Mouse (Mus musculus): ENCODE data around the gene Ppme1. TPM values are rescaled to one million over a fixed set of nuclear protein-coding genes. Genes with fewer than 3 reads are reported as not detected.
A peak's percentile ranks its signal among the peaks of the same experiment; 100 is the strongest.

Ppme1 gene
- total RNA-seq, 2 experiments from 2014 or later, result 11.5 to 29.1 TPM

DNA sequence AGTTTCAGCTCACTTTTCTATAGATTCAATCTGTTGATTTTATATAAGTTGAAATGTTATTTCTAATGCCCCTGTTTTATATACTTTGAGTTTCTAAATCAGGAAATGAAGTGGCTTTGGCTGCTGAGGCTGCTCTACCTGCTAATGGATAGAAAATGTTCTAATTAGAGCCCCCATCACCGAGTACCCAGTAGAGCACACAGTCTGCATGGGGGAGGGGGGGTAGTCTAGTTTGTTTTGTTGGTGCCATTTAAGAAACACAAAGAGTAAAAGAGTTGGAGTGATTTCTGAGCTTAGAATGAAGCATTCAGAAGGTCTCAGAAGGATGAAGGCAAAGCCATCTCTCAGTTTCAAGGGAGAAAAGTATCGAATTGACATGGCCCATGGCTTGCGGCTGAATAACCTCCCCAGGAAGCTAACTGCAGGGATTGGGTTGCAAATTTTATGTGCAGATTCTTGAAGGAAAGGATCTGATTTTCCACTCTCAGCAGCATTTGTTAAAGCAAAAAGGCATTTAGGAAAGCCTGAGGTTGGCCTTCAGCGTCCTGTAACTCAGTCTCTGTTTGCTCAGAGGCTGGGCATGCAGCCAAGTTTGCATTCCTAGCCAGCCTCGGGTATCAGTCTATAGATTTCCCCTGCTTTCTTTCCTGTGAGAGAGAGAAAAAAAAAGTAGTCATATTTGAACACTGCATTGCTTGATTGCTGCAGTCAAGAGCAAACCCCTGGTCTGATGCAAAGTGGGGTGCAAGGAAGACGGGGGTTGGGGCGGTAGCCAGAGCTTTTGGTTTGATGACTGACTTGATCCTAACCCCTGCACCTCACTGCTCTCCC, 84.1 kb downstream of the Ppme1 start:
- no peak for ATAC-seq (replicated peaks; ENCODE audit: low FRiP score, poor library complexity, severe bottlenecking)

DNA sequence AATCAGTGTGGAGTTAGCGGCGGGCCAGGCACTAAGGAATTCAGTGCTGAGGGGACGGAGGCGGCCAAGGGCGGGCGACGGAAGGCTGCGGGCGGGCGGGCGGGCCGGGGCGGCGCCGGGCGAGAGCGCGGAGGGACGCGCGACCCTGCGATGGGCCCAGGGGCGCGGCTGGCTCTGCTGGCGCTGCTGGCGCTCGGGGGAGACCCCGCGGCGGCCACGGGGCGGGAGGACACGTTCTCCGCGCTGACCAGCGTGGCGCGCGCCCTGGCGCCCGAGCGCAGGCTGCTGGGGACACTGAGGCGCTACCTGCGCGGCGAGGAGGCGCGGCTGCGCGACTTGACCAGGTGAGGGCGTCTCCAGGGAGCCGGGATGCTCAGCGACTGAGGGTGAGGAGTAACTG, 86.7 kb downstream of the Ppme1 start, which contains the start of gene P4ha3:
Gene P4ha3, plus strand, starts transcription at position 138 of the 400 bp plus-strand sequence.
- ATAC-seq (replicated peaks; ENCODE audit: low FRiP score, poor library complexity, severe bottlenecking), result no peak

DNA sequence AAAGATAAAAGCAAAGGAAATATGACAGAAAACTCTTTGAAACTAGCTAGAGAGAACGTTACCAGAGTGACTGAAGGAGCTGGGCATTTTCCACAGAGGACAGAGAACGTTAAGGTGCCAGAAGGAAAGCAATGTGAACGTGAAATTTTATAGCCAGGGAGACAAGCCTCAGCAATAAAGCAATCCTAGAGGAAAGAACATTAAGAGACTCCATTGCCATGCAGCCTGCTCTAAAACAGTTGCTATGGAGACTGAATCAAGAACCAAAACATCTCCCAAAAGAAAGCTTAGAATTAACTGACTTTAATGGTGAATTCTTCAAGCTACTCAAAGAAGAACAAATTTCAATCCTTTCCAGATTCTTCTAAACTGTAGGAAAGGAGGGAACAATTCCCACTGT, 88.8 kb downstream of the Ppme1 start:
- no peak for ATAC-seq (replicated peaks; ENCODE audit: low FRiP score, poor library complexity, severe bottlenecking)

DNA sequence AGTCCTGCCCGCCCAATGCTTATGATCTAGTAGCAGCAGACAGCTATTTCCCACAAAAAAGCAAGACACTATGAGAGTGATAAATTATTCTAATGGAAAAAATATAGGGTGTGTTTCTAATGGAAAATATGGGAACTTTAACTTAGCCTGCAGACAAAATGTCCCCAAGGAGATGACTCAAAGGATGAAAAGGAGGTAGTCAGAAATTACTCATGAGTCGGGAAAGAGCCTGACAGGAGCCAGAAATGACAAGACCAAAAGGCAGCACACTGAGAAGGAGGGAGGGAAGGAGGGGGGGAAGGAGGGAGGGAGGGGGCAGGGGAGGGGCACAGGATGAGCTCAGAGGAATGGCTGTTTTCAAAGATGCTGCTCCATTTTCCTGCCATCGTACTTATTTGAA, 90.5 kb downstream of the Ppme1 start:
- no peak for ATAC-seq (replicated peaks; ENCODE audit: low FRiP score, poor library complexity, severe bottlenecking)

DNA sequence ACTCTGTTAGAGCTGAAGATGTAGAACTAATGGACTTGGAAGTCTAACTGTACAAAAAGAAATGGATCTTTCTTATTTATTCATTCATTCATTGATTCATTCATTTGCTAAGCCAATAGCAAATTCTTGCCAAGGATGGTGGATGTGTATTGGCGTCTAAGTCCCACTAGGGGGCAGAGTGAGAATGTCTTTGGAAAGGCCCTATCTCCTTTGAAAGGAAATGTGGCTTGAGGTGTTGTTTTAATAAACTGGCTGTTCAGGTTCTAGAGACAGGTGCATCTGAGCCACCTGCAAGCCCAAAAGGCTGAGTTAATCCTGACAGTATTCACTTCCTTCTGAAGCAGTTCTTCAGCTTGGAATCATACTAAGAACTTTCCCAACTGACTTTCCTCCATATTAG, 92.3 kb downstream of the Ppme1 start:
- peak; percentile 77; the same call in 1 of the 2 replicates for ATAC-seq (replicated peaks; ENCODE audit: low FRiP score, poor library complexity, severe bottlenecking)

Other genes starting within 250 kb of the Ppme1 start
- gene Lipt2, start 213.0 kb downstream of the Ppme1 start, total RNA-seq (2015; ENCODE audit: low replicate concordance), result 2.9 TPM in 1 of 2 replicates, not detected in the other
- 0.26 and 0.98 TPM in 2 replicates for gene Lipt2, start 213.0 kb downstream of the Ppme1 start, total RNA-seq (2017; ENCODE audit: low replicate concordance)
- not detected in 2 replicates for gene Kcne3, start 195.8 kb downstream of the Ppme1 start, total RNA-seq (2015; ENCODE audit: low replicate concordance)
- 1.8 and 3.7 TPM in 2 replicates for gene Kcne3, start 195.8 kb downstream of the Ppme1 start, total RNA-seq (2017; ENCODE audit: low replicate concordance)
- gene Pgm2l1, start 144.9 kb downstream of the Ppme1 start, total RNA-seq (2015; ENCODE audit: low replicate concordance), result 11.1 and 13.2 TPM in 2 replicates
- gene Pgm2l1, start 144.9 kb downstream of the Ppme1 start, total RNA-seq (2017; ENCODE audit: low replicate concordance), result 12.7 and 18.4 TPM in 2 replicates
- gene P4ha3, start 86.8 kb downstream of the Ppme1 start, total RNA-seq (2015; ENCODE audit: low replicate concordance), result not detected in 2 replicates
- not detected in 2 replicates for gene P4ha3, start 86.8 kb downstream of the Ppme1 start, total RNA-seq (2017; ENCODE audit: low replicate concordance)
- gene C2cd3, start 74 bp downstream of the Ppme1 start, total RNA-seq (2015; ENCODE audit: low replicate concordance), result 11.1 and 28.8 TPM in 2 replicates
- 14.8 and 17.4 TPM in 2 replicates for gene C2cd3, start 74 bp downstream of the Ppme1 start, total RNA-seq (2017; ENCODE audit: low replicate concordance)
- gene Ucp3, start 100.7 kb upstream of the Ppme1 start, total RNA-seq (2015; ENCODE audit: low replicate concordance), result 0.42 TPM in 1 of 2 replicates, not detected in the other
- 0.56 TPM in 1 of 2 replicates, not detected in the other for gene Ucp3, start 100.7 kb upstream of the Ppme1 start, total RNA-seq (2017; ENCODE audit: low replicate concordance)
- 1,034 and 1,242 TPM in 2 replicates for gene Ucp2, start 121.0 kb upstream of the Ppme1 start, total RNA-seq (2015; ENCODE audit: low replicate concordance)
- gene Ucp2, start 121.0 kb upstream of the Ppme1 start, total RNA-seq (2017; ENCODE audit: low replicate concordance), result 1,143 and 1,228 TPM in 2 replicates
- gene Dnajb13, start 142.7 kb upstream of the Ppme1 start, total RNA-seq (2015; ENCODE audit: low replicate concordance), result 1.5 TPM in 1 of 2 replicates, not detected in the other
- 2.6 and 9.2 TPM in 2 replicates for gene Dnajb13, start 142.7 kb upstream of the Ppme1 start, total RNA-seq (2017; ENCODE audit: low replicate concordance)
- 1.7 and 4.0 TPM in 2 replicates for gene Coa4, start 164.8 kb upstream of the Ppme1 start, total RNA-seq (2015; ENCODE audit: low replicate concordance)
- 6.7 and 9.8 TPM in 2 replicates for gene Coa4, start 164.8 kb upstream of the Ppme1 start, total RNA-seq (2017; ENCODE audit: low replicate concordance)
- gene Rab6a, start 235.1 kb upstream of the Ppme1 start, total RNA-seq (2015; ENCODE audit: low replicate concordance), result 60.5 and 60.6 TPM in 2 replicates
- gene Rab6a, start 235.1 kb upstream of the Ppme1 start, total RNA-seq (2017; ENCODE audit: low replicate concordance), result 62.5 and 81.7 TPM in 2 replicates
- gene Mrpl48, start 236.0 kb upstream of the Ppme1 start, total RNA-seq (2015; ENCODE audit: low replicate concordance), result 3.5 and 27.4 TPM in 2 replicates
- gene Mrpl48, start 236.0 kb upstream of the Ppme1 start, total RNA-seq (2017; ENCODE audit: low replicate concordance), result 7.1 and 40.0 TPM in 2 replicates

Data from erythroblast, adult 5-6 weeks (primary cell).